Mouse (Mus musculus): ENCODE results near the gene Gm14085.

Gm14085 gene

DNA sequence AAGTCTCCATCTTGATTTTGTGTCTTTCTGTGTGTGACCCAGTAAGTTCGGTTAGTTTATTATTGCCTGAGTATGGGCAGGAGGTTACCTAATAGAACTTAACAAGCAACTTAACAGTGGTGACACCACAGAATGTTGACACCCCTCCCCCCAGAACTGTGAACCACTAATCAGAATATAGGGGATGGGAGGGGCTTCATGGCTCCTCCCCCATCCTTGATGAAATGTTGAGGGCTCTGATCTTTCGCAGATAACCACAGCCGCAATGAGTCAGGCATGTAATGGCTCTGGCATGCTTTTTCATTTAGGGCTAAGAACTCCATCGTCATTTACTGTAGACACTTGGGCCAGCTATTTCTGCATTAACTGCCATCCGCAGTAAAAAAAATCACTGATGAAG, 76.5 kb downstream of the Gm14085 start:
- DNase-seq: no peak

DNA sequence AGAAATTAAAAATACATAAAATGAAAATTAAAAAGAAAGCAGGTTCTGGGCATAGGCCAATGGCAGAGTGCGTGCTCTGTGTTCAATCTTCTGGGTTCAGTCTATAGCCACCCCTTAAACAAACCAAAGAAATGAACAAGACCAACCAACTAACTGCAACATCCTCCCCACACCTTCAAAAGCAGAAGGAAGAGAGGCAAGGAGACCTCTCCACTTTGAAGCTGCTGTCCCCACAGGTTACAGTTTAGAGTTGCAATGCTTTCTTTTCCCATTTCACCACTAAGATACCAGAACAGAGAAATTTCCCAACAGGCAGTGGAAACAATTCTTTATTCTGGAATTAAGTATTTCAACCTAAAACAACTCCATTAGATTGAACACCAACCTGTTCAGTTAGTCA, 77.5 kb downstream of the Gm14085 start:
- DNase-seq: no peak

DNA sequence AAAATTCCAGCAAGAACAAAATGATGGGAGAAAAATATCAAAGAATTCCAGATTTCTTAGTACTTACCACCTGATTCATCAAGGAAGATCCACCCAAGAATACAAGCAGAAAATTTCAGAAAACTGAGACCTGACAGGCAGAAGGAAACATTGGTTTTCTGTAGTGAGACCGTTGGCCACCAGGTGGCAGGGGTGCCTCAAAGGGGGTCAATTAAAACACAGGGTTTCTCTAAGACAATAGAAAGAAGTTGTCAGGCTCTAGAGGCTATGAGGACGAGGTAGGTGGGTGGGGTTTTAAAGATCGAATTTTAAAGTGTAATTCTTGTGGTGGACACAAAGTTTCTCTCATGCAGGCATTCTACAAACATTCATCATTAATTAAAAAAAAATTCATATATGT, 84.7 kb downstream of the Gm14085 start:
- DNase-seq: peak; percentile 60

DNA sequence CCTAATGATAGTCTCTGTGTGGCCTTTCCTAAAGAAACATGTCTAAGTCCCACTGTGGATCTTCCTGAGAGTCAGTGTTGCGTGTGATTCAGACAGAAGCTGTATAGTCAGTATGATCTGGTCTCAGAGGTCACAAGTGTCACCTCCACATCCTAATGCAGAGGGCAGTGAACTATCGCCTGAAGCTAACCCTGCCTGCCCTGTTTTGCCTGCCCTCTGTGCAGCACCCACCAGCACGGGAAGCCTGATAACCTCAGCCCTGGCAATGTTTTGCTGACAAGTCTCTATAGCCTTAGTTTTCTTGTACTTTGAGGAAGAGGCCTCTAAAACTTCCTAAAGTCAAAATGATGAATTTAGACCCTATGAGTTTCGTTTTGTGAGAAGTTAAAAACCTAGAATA, 85.7 kb downstream of the Gm14085 start:
- DNase-seq: no peak

DNA sequence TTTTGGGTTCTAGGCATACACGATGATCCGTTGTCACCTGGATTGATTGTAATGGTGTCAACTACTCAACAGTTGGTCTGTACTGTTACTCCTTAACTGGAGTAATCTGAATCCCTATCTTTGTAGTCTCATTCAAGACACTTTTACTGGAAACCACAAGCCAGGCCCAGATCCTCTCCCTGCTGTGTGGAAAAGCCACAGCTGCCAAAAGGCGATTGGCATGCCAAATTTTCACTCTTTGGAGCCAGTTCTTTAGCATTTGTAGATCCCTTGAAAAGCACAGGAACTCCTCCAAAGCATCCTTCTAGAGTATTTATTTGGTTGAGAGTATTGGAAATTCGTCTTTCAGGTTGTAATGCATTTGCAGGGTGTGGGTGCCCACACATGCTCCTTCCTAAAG, 86.6 kb downstream of the Gm14085 start:
- no peak for DNase-seq

DNA sequence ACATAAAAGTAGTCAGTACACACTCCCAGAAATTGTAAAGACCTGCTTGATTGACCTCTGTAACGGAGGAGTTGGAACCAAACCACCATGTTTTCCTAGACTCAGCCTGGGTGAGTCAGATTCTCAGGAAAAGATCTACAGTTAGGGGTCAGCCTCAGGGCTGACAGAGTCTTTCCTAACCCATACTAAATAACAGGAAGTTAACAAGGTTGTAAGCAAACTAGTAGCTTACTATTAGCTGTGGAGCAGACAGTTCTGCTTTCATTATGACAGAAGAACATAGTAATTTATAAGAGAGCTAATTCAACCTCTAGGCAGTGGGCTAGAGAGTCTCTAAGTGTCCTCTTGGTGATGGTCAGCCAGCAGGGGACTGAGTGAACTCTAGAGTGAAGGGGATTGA, 87.7 kb downstream of the Gm14085 start:
- DNase-seq: no peak

DNA sequence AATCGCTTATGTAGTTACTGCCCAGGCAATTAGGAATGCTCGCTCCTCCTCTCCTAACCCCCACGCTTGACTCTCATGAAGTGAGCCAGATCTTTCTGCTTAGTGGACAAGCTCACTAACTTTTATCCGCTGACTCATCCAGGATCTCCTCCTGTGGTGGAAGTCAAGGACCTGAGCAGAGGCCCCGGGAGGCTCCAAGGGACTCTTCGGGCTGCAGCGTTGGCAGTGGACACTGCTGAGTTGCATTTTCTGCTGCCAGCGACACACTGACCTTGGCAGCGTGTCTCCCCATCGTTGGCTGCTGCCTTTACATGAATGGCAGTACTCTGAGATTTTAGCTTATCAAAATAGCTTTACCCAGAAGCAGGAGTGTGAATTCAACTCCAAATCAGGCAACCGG, 90.7 kb downstream of the Gm14085 start:
- peak; percentile 12 for DNase-seq

DNA sequence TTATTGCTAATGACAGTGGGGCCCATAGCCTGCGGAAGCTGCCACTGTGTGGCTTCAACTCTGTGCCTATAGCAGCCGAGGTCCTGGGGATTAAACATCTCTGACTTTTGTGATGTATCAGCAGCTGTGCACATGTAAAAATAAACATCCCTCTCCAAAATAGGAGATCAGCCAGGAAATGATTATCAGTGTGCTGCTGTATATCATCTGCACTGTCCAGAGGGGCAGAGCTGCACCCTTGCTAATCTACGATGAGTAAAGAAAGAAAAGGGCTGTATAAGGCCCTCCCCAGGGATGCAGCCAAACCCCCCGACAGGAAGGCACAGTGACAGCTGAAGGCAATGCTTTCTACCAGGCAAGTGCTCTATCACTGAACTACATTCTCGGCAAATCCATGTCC, 91.6 kb downstream of the Gm14085 start:
- peak; percentile 17 for DNase-seq

DNA sequence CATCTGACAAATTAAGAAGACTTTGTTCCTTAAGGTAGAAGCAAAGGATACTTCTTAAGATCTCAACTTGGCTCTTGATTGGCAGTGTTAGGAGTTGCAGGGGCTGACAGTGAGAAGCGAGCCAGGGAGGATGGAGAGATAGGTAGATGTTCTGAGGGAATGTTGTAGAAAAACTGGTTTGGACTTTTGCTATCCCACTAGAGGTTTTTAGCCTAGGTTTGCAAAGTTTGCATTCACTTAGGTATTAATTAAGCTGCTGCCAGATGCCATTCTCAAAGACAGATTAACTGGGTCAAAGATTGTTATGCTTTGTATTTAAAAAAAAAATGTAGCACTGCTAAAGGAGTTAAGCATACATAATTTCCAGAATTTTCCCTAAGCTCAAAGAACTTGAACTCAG, 92.6 kb downstream of the Gm14085 start:
- no peak for DNase-seq
